Comparison of ENCODE assay signal across 9 mouse cellular contexts in genomic region chr19:15903508-15904480, GRCm38 (mm10). TPM values are rescaled to one million over a fixed set of nuclear protein-coding genes. Genes with fewer than 3 reads are reported as not detected.
DNase-seq lines count a peak whose midpoint lies in the region; ATAC-seq and TF ChIP-seq lines count a peak whose summit lies in the region.
"Had no signal": no experiment of that assay in that cellular context is flagged by ENCODE, and none has a peak within 500 bp of the region (broad histone marks: within the 10 kb centered on the region; RNA-seq: fewer than 3 reads in every experiment).

No protein-coding gene starts in this region.

- H3K9ac ChIP-seq in kidney, embryonic 16.5 days (replicated peaks; ENCODE audit: low read length): no peak overlapping the region
- peak overlapping the region; percentile 22; the same call in 1 of the 2 replicates for H3K9ac ChIP-seq in midbrain, embryonic 16.5 days (ENCODE audit: low read depth, low read length)
- H3K9ac ChIP-seq in intestine, embryonic 16.5 days (ENCODE audit: low read depth, low read length): no peak overlapping the region
- H3K9ac ChIP-seq in stomach, postnatal 0 days (ENCODE audit: low read length): no peak overlapping the region
- H3K9ac ChIP-seq: lung, embryonic 15.5 days had no signal

- no peaks in the 10 kb centered on the region for H3K27me3 ChIP-seq in forebrain, embryonic 10.5 days (ENCODE audit: poor library complexity, severe bottlenecking)
- H3K27me3 ChIP-seq in kidney, embryonic 16.5 days (ENCODE audit: insufficient read depth, low read length): no peaks in the 10 kb centered on the region
- no peaks in the 10 kb centered on the region for H3K27me3 ChIP-seq in midbrain, embryonic 16.5 days (ENCODE audit: control insufficient read depth, insufficient read depth, low read depth, low read length)
- H3K27me3 ChIP-seq in intestine, embryonic 16.5 days (replicated peaks; ENCODE audit: control insufficient read depth, insufficient read depth, low read length): no peaks in the 10 kb centered on the region
- no peaks in the 10 kb centered on the region for H3K27me3 ChIP-seq in stomach, postnatal 0 days (ENCODE audit: control insufficient read depth, insufficient read depth, low read length)
- H3K27me3 ChIP-seq: lung, embryonic 15.5 days had no signal

- H3K4me1 ChIP-seq in forebrain, embryonic 10.5 days: peaks cover 23% of the 10 kb centered on the region
- H3K4me1 ChIP-seq in kidney, embryonic 16.5 days (ENCODE audit: insufficient read depth, low read length): peaks cover 12% of the 10 kb centered on the region
- peaks cover 9% of the 10 kb centered on the region for H3K4me1 ChIP-seq in midbrain, embryonic 16.5 days (ENCODE audit: control insufficient read depth, insufficient read depth, low read length)
- no peaks in the 10 kb centered on the region for H3K4me1 ChIP-seq in intestine, embryonic 16.5 days (ENCODE audit: control insufficient read depth, insufficient read depth, low read length)
- H3K4me1 ChIP-seq in stomach, postnatal 0 days (replicated peaks; ENCODE audit: control insufficient read depth, insufficient read depth): no peaks in the 10 kb centered on the region
- H3K4me1 ChIP-seq: lung, embryonic 15.5 days had no signal

- TF ChIP-seq CTCF in stomach, postnatal 0 days (IDR thresholded peaks at IDR 0.05; ENCODE audit: low read depth): no peak

- peak overlapping the region; percentile 24; the same call in 1 of the 2 replicates for H3K4me3 ChIP-seq in forebrain, embryonic 10.5 days
- H3K4me3 ChIP-seq in kidney, embryonic 16.5 days (ENCODE audit: low read length): no peak overlapping the region
- no peak overlapping the region for H3K4me3 ChIP-seq in midbrain, embryonic 16.5 days (ENCODE audit: low read depth, low read length)
- no peak overlapping the region for H3K4me3 ChIP-seq in intestine, embryonic 16.5 days (ENCODE audit: low read length)
- no peak overlapping the region for H3K4me3 ChIP-seq in stomach, postnatal 0 days (ENCODE audit: low read depth, low read length)
- H3K4me3 ChIP-seq: lung, embryonic 15.5 days had no signal

- H3K4me2 ChIP-seq in kidney, embryonic 16.5 days (replicated peaks; ENCODE audit: low read depth, low read length): no peak overlapping the region
- H3K4me2 ChIP-seq in midbrain, embryonic 16.5 days (ENCODE audit: low read length): peak overlapping the region; percentile 23
- no peak overlapping the region for H3K4me2 ChIP-seq in intestine, embryonic 16.5 days (ENCODE audit: low read depth, low read length)
- no peak overlapping the region for H3K4me2 ChIP-seq in stomach, postnatal 0 days (replicated peaks; ENCODE audit: low read depth)
- H3K4me2 ChIP-seq: lung, embryonic 15.5 days had no signal

- H3K27ac ChIP-seq in forebrain, embryonic 10.5 days: peak overlapping the region; percentile 9
- peak overlapping the region; percentile 20; the same call in 1 of the 2 replicates for H3K27ac ChIP-seq in kidney, embryonic 16.5 days (ENCODE audit: low read length)
- no peak overlapping the region for H3K27ac ChIP-seq in midbrain, embryonic 16.5 days (ENCODE audit: low read length)
- no peak overlapping the region for H3K27ac ChIP-seq in intestine, embryonic 16.5 days (ENCODE audit: low read length)
- no peak overlapping the region for H3K27ac ChIP-seq in stomach, postnatal 0 days (replicated peaks)
- H3K27ac ChIP-seq: lung, embryonic 15.5 days had no signal

- peak; percentile 83 for DNase-seq in heart, adult 11 months
- no peak for DNase-seq in heart, adult 8-10 months (ENCODE audit: low spot score)
- DNase-seq in forebrain, embryonic 10.5 days (ENCODE audit: extremely low spot score, low spot score): no peak
- no peak for DNase-seq in thymus, postnatal 36 days
- no peak for DNase-seq in stomach, postnatal 0 days (ENCODE audit: low spot score)

- no peak for TF ChIP-seq EP300 in stomach, postnatal 0 days (optimal IDR thresholded peaks at IDR 0.05)

- 39% methylated on average over 20 of the region's 20 CpGs for WGBS in forebrain, embryonic 10.5 days
- WGBS in kidney, embryonic 16.5 days: 43% methylated on average over 20 of the region's 20 CpGs
- WGBS in midbrain, embryonic 16.5 days: 20% methylated on average over 20 of the region's 20 CpGs
- WGBS in intestine, embryonic 16.5 days: 61% methylated on average over 20 of the region's 20 CpGs
- WGBS in stomach, postnatal 0 days: 61% methylated on average over 20 of the region's 20 CpGs

- no peaks in the 10 kb centered on the region for H3K9me3 ChIP-seq in forebrain, embryonic 10.5 days
- H3K9me3 ChIP-seq in kidney, embryonic 16.5 days (ENCODE audit: low read length): no peaks in the 10 kb centered on the region
- H3K9me3 ChIP-seq in midbrain, embryonic 16.5 days (replicated peaks; ENCODE audit: control insufficient read depth, low read length, poor library complexity, severe bottlenecking): no peaks in the 10 kb centered on the region
- no peaks in the 10 kb centered on the region for H3K9me3 ChIP-seq in intestine, embryonic 16.5 days (ENCODE audit: control insufficient read depth, low read length)
- H3K9me3 ChIP-seq in stomach, postnatal 0 days (ENCODE audit: control insufficient read depth, low read length): no peaks in the 10 kb centered on the region
- H3K9me3 ChIP-seq: lung, embryonic 15.5 days had no signal

- ATAC-seq in kidney, embryonic 16.5 days (ENCODE audit: low FRiP score, low TSS enrichment): peak; percentile 57; the same call in 1 of the 2 replicates
- peak; percentile 32; the same call in 1 of the 2 replicates for ATAC-seq in midbrain, embryonic 16.5 days
- ATAC-seq in intestine, embryonic 16.5 days: no peak
- no peak for ATAC-seq in stomach, postnatal 0 days (ENCODE audit: low FRiP score, low TSS enrichment)

- peaks cover 51% of the 10 kb centered on the region for H3K36me3 ChIP-seq in forebrain, embryonic 10.5 days (replicated peaks)
- H3K36me3 ChIP-seq in kidney, embryonic 16.5 days (ENCODE audit: insufficient read depth, low read length): peaks cover 15% of the 10 kb centered on the region; the same call in 1 of the 2 replicates
- H3K36me3 ChIP-seq in midbrain, embryonic 16.5 days (ENCODE audit: control insufficient read depth, insufficient read depth, low read length): no peaks in the 10 kb centered on the region
- no peaks in the 10 kb centered on the region for H3K36me3 ChIP-seq in intestine, embryonic 16.5 days (ENCODE audit: control insufficient read depth, insufficient read depth, low read length)
- peaks cover 5% of the 10 kb centered on the region for H3K36me3 ChIP-seq in stomach, postnatal 0 days (ENCODE audit: control insufficient read depth, insufficient read depth, low read length)

RNA-seq across cellular contexts. Expression of gene Psat1, which starts 43.3 kb away (rescaled TPM):
- 1 to 10 TPM; 3.1 to 4.8 (median 4.0) TPM for total RNA-seq in heart, adult 8-10 months (2022)
- 143 and 158 TPM in 2 replicates for polyA plus RNA-seq in forebrain, embryonic 10.5 days (2016; fragmentation: Nextera tagmentation; extraction: Ambion mirVana)
- 86.9 and 88.6 TPM in 2 replicates for polyA plus RNA-seq in kidney, embryonic 16.5 days (2015; fragmentation: Nextera tagmentation; extraction: Ambion mirVana)
- polyA plus RNA-seq in midbrain, embryonic 16.5 days (2015; fragmentation: Nextera tagmentation; extraction: Ambion mirVana): 77.2 and 82.2 TPM in 2 replicates
- polyA plus RNA-seq in intestine, embryonic 16.5 days (2015; fragmentation: Nextera tagmentation; extraction: Ambion mirVana): 65.1 and 73.5 TPM in 2 replicates
- 63.2 and 67.9 TPM in 2 replicates for polyA plus RNA-seq in stomach, postnatal 0 days (2015; fragmentation: Nextera tagmentation; extraction: Ambion mirVana)

Comparison
In these comparisons a context has a peak if more than half of its experiments do, and no peak if none do; other contexts are left out.
1. H3K27ac ChIP-seq: peak in forebrain, embryonic 10.5 days (single experiment) and kidney, embryonic 16.5 days (single experiment); none in midbrain, embryonic 16.5 days (single experiment), intestine, embryonic 16.5 days (single experiment) and stomach, postnatal 0 days (single experiment).
2. ATAC-seq: peak in kidney, embryonic 16.5 days (single experiment) and midbrain, embryonic 16.5 days (single experiment); none in intestine, embryonic 16.5 days (single experiment) and stomach, postnatal 0 days (single experiment).